Comparison of ENCODE assay signal across 33 mouse cellular contexts in the genomic region with DNA sequence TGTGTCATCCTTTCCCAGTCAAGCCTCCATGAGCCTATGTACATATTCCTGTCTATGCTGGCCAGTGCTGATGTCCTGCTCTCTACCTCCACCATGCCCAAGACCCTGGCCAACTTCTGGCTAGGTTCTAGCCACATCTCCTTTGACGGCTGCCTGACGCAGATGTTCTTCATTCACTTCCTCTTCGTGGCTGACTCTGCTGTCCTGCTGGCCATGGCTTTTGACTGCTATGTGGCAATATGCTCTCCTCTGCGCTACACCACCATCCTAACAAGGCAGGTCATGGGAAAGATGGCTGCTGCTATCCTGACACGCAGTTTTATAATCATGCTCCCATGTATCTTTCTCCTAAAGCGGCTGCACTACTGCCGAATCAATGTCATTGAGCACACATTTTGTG. TPM values are rescaled to one million over a fixed set of nuclear protein-coding genes. Genes with fewer than 3 reads are reported as not detected.
A peak's percentile ranks its signal among the peaks of the same experiment; 100 is the strongest.
DNase-seq lines count a peak whose midpoint lies in the region; ATAC-seq and TF ChIP-seq lines count a peak whose summit lies in the region.
"Had no signal": no experiment of that assay in that cellular context is flagged by ENCODE, and none has a peak within 500 bp of the region (broad histone marks: within the 10 kb centered on the region; RNA-seq: fewer than 3 reads in every experiment).

No protein-coding gene starts in this region.

- peak overlapping the region; percentile 57; the same call in 1 of the 2 replicates for H3K27ac ChIP-seq in bone marrow, adult 2 months (ENCODE audit: control insufficient read depth, insufficient read depth, low read depth, low read length, poor library complexity)
- H3K27ac ChIP-seq: forebrain, embryonic 15.5 days; hindbrain, embryonic 14.5 days; liver, embryonic 12.5 days; neural tube, embryonic 12.5 days; stomach, embryonic 15.5 days had no signal

- WGBS in lung, adult 2 months, result 83% methylated on average over 7 of the region's 7 CpGs
- 35% methylated on average over 7 of the region's 7 CpGs for WGBS in bone marrow, adult 2 months

- H3K4me3 ChIP-seq in lung, adult 2 months (replicated peaks; ENCODE audit: extremely low read depth, low read depth, low read length), result no peak overlapping the region
- no peak overlapping the region for H3K4me3 ChIP-seq in bone marrow, adult 2 months (replicated peaks; ENCODE audit: control insufficient read depth, low read depth, low read length)
- H3K4me3 ChIP-seq: forebrain, embryonic 15.5 days; heart, embryonic 12.5 days; liver, embryonic 12.5 days; neural tube, embryonic 12.5 days; stomach, embryonic 15.5 days had no signal

- TF ChIP-seq POLR2A in lung, adult 2 months (IDR thresholded peaks at IDR 0.05; ENCODE audit: borderline replicate concordance, extremely low read depth, low read depth, low read length), result no peak
- no peak for TF ChIP-seq POLR2A in bone marrow, adult 2 months (IDR thresholded peaks at IDR 0.05; ENCODE audit: borderline replicate concordance, control insufficient read depth, low read depth, low read length)

- no peak for TF ChIP-seq CTCF in lung, adult 2 months (IDR thresholded peaks at IDR 0.05; ENCODE audit: insufficient read depth, low read length)
- 0 out of 2 replicates have a peak, but pooled peaks have one; percentile 1 for TF ChIP-seq CTCF in bone marrow, adult 2 months (IDR thresholded peaks at IDR 0.05; ENCODE audit: control insufficient read depth, insufficient read depth, low read length)

- peak; percentile 73 for ATAC-seq in monocyte, adult 5-6 weeks (replicated peaks; ENCODE audit: insufficient number of reproducible peaks, low FRiP score, low TSS enrichment, poor library complexity, severe bottlenecking)
- ATAC-seq: forebrain, embryonic 15.5 days; inflammation-experienced regulatory T-cells, adult 6 months; liver, embryonic 12.5 days had no signal

- no peaks in the 10 kb centered on the region for H3K4me1 ChIP-seq in lung, adult 2 months (ENCODE audit: control insufficient read depth, insufficient read depth, low read length)
- peaks cover 3% of the 10 kb centered on the region; the same call in 1 of the 2 replicates for H3K4me1 ChIP-seq in bone marrow, adult 2 months (ENCODE audit: control insufficient read depth, insufficient read depth, low read length)
- H3K4me1 ChIP-seq: forebrain, embryonic 15.5 days; heart, embryonic 12.5 days; liver, embryonic 12.5 days; neural tube, embryonic 12.5 days; stomach, embryonic 15.5 days had no signal

- peak; percentile 12 to 15 for DNase-seq in lung, adult 18-20 months
- DNase-seq in lung, adult 2 months, result no peak
- DNase-seq in lung, postnatal 36 days, result peak; percentile 23
- DNase-seq in layer of hippocampus, adult 8-10 months (ENCODE audit: low spot score in 2 of 2), result no peak
- DNase-seq in kidney, adult 9 months, result no peak
- DNase-seq in yolk sac, embryonic 10.5 days (ENCODE audit: low spot score), result no peak
- DNase-seq: adrenal gland, postnatal 10 days; cerebellum, adult 2 months; cerebellum, postnatal 25 days; embryo, embryonic 11 days; heart, postnatal 10 days; kidney, adult 8-10 months; kidney, postnatal 14 days; retina, postnatal 1 day; right cerebral cortex, postnatal 4 days had no signal

RNA-seq across cellular contexts. Expression of a gene that starts 10.4 kb away (rescaled TPM):
- not detected in 2 replicates for polyA plus RNA-seq in lung, adult 2 months (2012; rRNA removed)
- polyA plus RNA-seq in bone marrow, adult 2 months (2011; ENCODE audit: insufficient read depth, insufficient read length, low replicate concordance, missing spikeins), result not detected in 2 replicates
- total RNA-seq in monocyte, adult 5-6 weeks (2017), result not detected in 3 replicates
- not detected for total RNA-seq in layer of hippocampus, adult 8-10 months (2022)
- total RNA-seq: adrenal gland, postnatal 10 days; gastrocnemius, adult 8-10 months; heart, postnatal 10 days; layer of hippocampus, adult 18-20 months; layer of hippocampus, postnatal 25 days; left cerebral cortex, postnatal 10 days had no signal
- polyA plus RNA-seq: cerebellum, adult 2 months; embryonic facial prominence, embryonic 14.5 days; forebrain, embryonic 15.5 days; gonadal fat pad, adult 2 months; heart, embryonic 12.5 days; hindbrain, embryonic 14.5 days; inflammation-experienced regulatory T-cells, adult 6 months; limb, embryonic 11.5 days; liver, embryonic 12.5 days; lung, embryonic 16.5 days; midbrain, embryonic 11.5 days; neural tube, embryonic 12.5 days; stomach, embryonic 15.5 days had no signal

RNA-seq across cellular contexts. Expression of a gene that starts 12.4 kb away (rescaled TPM):
- polyA plus RNA-seq in lung, adult 2 months (2012; rRNA removed), result 0.88 and 1.3 TPM in 2 replicates
- 2.4 and 6.1 TPM in 2 replicates for polyA plus RNA-seq in bone marrow, adult 2 months (2011; ENCODE audit: insufficient read depth, insufficient read length, low replicate concordance, missing spikeins)
- 0.21 to 1.6 TPM in 2 of 3 replicates, not detected in the other for total RNA-seq in monocyte, adult 5-6 weeks (2017)
- under 1 TPM; 0.14 to 0.29 (median 0.16) TPM for total RNA-seq in layer of hippocampus, adult 8-10 months (2022)

RNA-seq across cellular contexts. Expression of a gene that starts 23.0 kb away (rescaled TPM):
- 0.04 TPM in 1 of 2 replicates, not detected in the other for polyA plus RNA-seq in lung, adult 2 months (2012; rRNA removed)
- not detected in 2 replicates for polyA plus RNA-seq in bone marrow, adult 2 months (2011; ENCODE audit: insufficient read depth, insufficient read length, low replicate concordance, missing spikeins)
- total RNA-seq in monocyte, adult 5-6 weeks (2017), result not detected in 3 replicates
- total RNA-seq in layer of hippocampus, adult 8-10 months (2022), result under 1 TPM; 0.14 to 0.31 (median 0.22) TPM
- total RNA-seq: adrenal gland, postnatal 10 days; gastrocnemius, adult 8-10 months; heart, postnatal 10 days had no signal

RNA-seq across cellular contexts. Expression of a gene that starts 38.1 kb away (rescaled TPM):
- polyA plus RNA-seq in lung, adult 2 months (2012; rRNA removed), result 5.7 and 15.2 TPM in 2 replicates
- polyA plus RNA-seq in bone marrow, adult 2 months (2011; ENCODE audit: insufficient read depth, insufficient read length, low replicate concordance, missing spikeins), result 10.6 and 18.7 TPM in 2 replicates
- 41.8 to 60.5 TPM (median 42.8 TPM) in 3 replicates for total RNA-seq in monocyte, adult 5-6 weeks (2017)
- 1 to 10 TPM; 1.7 to 4.0 (median 2.7) TPM for total RNA-seq in layer of hippocampus, adult 8-10 months (2022)

RNA-seq across cellular contexts. Expression of a gene that starts 41.6 kb away (rescaled TPM):
- not detected in 2 replicates for polyA plus RNA-seq in lung, adult 2 months (2012; rRNA removed)
- not detected in 2 replicates for polyA plus RNA-seq in bone marrow, adult 2 months (2011; ENCODE audit: insufficient read depth, insufficient read length, low replicate concordance, missing spikeins)
- total RNA-seq in monocyte, adult 5-6 weeks (2017), result not detected in 3 replicates
- total RNA-seq in layer of hippocampus, adult 8-10 months (2022), result not detected
- total RNA-seq: adrenal gland, postnatal 10 days; gastrocnemius, adult 8-10 months; heart, postnatal 10 days; layer of hippocampus, adult 18-20 months; layer of hippocampus, postnatal 25 days; left cerebral cortex, postnatal 10 days had no signal
- polyA plus RNA-seq: forebrain, embryonic 15.5 days; gonadal fat pad, adult 2 months; heart, embryonic 12.5 days; hindbrain, embryonic 14.5 days; inflammation-experienced regulatory T-cells, adult 6 months; limb, embryonic 11.5 days; liver, embryonic 12.5 days; midbrain, embryonic 11.5 days; neural tube, embryonic 12.5 days; stomach, embryonic 15.5 days had no signal

Comparison
In these comparisons a context has a peak if more than half of its experiments do, and no peak if none do; other contexts are left out.
1. DNase-seq: peak in lung, adult 18-20 months (2 of 2) and lung, postnatal 36 days (single experiment); none in lung, adult 2 months (single experiment), layer of hippocampus, adult 8-10 months (0 of 2), kidney, adult 9 months (single experiment) and yolk sac, embryonic 10.5 days (single experiment).